Mouse (Mus musculus) liver, embryonic 11.5 days (tissue): Measurements from ENCODE around the gene H2al1b. TPM values are rescaled to one million over a fixed set of nuclear protein-coding genes. Genes with fewer than 3 reads are reported as not detected.
"Not testable (repeated sequence)": the region's sequence is repeated elsewhere in the genome, so short reads cannot be mapped to it uniquely, and the experiment has no call there.

Source experiments
- ATAC-seq: fragments of 200-750 bp; cut with Nextera tagmentation; replicated peaks from 2 replicates; pipeline ENCODE4 v1.8.0; 2017; ENCODE audit warnings: moderate number of reproducible peaks, mild to moderate bottlenecking, moderate TSS enrichment, moderate library complexity; ENCODE audit not compliant: low FRiP score
- DNase-seq: peaks from one replicate; pipeline ENCODE4 v3.0.0-alpha.2; 2017; ENCODE audit warnings: low spot score
- H3K27ac ChIP-seq: fragments of 300-500 bp; sonication (generic); 2 replicates; pipeline ENCODE4 v1.5.1; 2014; ENCODE audit warnings: mild to moderate bottlenecking, low read depth, low read length, control low read depth
- H3K27me3 ChIP-seq: fragments of 300-500 bp; sonication (generic); replicated peaks from 2 replicates; pipeline ENCODE4 v1.6.1; 2014; ENCODE audit warnings: low read length, mixed read lengths; ENCODE audit not compliant: control insufficient read depth, insufficient read depth
- H3K36me3 ChIP-seq: fragments of 300-500 bp; sonication (generic); 2 replicates; pipeline ENCODE4 v1.6.1; 2014; ENCODE audit warnings: mild to moderate bottlenecking, low read length, moderate library complexity, mixed read lengths; ENCODE audit not compliant: control insufficient read depth, insufficient read depth
- H3K4me1 ChIP-seq: fragments of 300-500 bp; sonication (generic); replicated peaks from 2 replicates; pipeline ENCODE4 v1.6.1; 2014; ENCODE audit warnings: low read length, mixed read lengths; ENCODE audit not compliant: control insufficient read depth, insufficient read depth
- H3K4me2 ChIP-seq: fragments of 300-500 bp; sonication (generic); 2 replicates; pipeline ENCODE4 v1.6.1; 2014; ENCODE audit warnings: mild to moderate bottlenecking, control low read depth, moderate library complexity
- H3K4me3 ChIP-seq: fragments of 300-500 bp; sonication (generic); 2 replicates; pipeline ENCODE4 v1.5.1; 2014; ENCODE audit warnings: low read depth, low read length, control low read depth
- H3K9ac ChIP-seq: fragments of 300-500 bp; sonication (generic); 2 replicates; pipeline ENCODE4 v1.6.1; 2014; ENCODE audit warnings: low read depth, low read length, control low read depth
- H3K9me3 ChIP-seq: fragments of 300-500 bp; sonication (generic); 2 replicates; pipeline ENCODE4 v1.6.1; 2016; ENCODE audit warnings: low read length, inconsistent platforms, mixed read lengths; ENCODE audit not compliant: control insufficient read depth
- WGBS: fragments of 180-500 bp; shearing (Covaris S2); extraction: QIAGEN DNeasy Blood & Tissue Kit; methylation state at CpG from one replicate; pipeline ENCODE4 v1.1.7; 2014; 5-methylcytosine and 5-hydroxymethylcytosine counted together
- polyA plus RNA-seq: library from polyadenylated mRNA; unstranded; fragments of >200 nt; fragmentation: Nextera tagmentation; extraction: Ambion mirVana; gene quantifications from 2 replicates; pipeline ENCODE4 v1.2.1, GENCODE M21; 2014

Gene H2al1b
- not detected in 2 replicates for polyA plus RNA-seq

DNA sequence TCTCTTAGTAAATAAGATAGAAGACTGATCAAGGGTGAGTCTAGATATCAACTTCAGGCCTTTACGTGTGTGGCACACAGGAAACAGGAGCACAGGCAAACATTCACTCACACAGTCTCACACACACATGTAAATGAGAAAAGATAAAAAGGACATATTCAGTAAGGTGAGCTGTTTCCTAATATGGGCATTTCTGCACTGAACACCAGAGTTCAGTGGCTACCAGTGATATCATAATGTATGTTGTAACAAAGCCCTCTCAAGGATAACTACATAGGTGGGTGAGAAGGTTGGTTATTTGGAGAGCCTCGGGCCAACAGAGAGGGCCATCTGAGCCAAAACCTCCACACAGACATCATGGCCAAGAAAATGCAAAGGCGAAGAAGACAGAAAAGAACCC lies at the start of gene H2al1b:
Gene H2al1b (plus strand): TSS at position 301 of the 400 bp plus-strand sequence.
- H3K9ac ChIP-seq, H3K4me2 ChIP-seq, H3K4me3 ChIP-seq, H3K27me3 ChIP-seq, H3K9me3 ChIP-seq, DNase-seq, ATAC-seq, H3K4me1 ChIP-seq, H3K27ac ChIP-seq, H3K36me3 ChIP-seq: not testable (repeated sequence)
- 91% methylated on average over 1 of the region's 3 CpGs for WGBS

GRCm38 (mm10) chrX:11254062-11254461 lies 48.2 kb upstream of the H2al1b start:
- H3K9me3 ChIP-seq, result no peaks in the 10 kb centered on the region
- H3K4me1 ChIP-seq, result no peaks in the 10 kb centered on the region
- no peaks in the 10 kb centered on the region for H3K36me3 ChIP-seq
- peaks cover 6% of the 10 kb centered on the region; the same call in 1 of the 2 replicates for H3K27me3 ChIP-seq
- H3K27ac ChIP-seq, result no peak overlapping the region
- DNase-seq (no peak), ATAC-seq (no peak)
- H3K4me3 ChIP-seq, result no peak overlapping the region
- 38% methylated on average over 5 of the region's 5 CpGs for WGBS
- no peak overlapping the region for H3K4me2 ChIP-seq
- H3K9ac ChIP-seq, result no peak overlapping the region

DNA sequence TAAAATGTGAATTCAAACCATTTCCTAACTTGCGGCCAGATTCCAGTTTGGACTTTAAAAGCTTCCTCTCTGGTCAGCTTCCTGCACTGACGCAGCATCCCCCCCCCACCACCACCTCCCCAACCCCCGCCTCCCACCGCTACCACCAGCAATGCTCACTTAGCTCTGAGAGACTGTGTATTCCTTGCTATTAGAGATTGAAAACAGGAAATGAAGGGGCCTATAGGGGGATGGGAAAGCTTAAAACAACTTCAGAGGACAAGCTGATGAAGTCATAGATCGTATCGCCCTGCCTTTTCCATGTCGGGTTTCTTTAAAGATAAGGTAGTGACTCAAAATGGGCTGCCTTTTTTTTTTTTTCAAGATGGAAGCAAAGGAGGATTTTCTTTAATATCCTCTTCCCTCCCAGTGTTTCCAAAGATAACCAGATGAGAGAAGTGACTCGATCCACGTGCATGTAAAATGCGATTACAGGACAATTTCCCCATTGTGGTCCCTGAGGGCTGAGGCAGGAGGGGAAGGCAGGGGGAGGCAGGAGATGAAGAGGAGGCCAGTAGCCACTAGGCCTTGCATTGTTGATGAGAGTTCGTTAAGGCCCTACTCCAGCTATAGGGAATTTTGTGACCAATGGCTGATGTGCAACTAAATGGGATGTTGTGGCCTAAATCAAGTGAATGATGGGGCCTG lies 47.6 kb upstream of the H2al1b start:
- ATAC-seq, result no peak

DNA sequence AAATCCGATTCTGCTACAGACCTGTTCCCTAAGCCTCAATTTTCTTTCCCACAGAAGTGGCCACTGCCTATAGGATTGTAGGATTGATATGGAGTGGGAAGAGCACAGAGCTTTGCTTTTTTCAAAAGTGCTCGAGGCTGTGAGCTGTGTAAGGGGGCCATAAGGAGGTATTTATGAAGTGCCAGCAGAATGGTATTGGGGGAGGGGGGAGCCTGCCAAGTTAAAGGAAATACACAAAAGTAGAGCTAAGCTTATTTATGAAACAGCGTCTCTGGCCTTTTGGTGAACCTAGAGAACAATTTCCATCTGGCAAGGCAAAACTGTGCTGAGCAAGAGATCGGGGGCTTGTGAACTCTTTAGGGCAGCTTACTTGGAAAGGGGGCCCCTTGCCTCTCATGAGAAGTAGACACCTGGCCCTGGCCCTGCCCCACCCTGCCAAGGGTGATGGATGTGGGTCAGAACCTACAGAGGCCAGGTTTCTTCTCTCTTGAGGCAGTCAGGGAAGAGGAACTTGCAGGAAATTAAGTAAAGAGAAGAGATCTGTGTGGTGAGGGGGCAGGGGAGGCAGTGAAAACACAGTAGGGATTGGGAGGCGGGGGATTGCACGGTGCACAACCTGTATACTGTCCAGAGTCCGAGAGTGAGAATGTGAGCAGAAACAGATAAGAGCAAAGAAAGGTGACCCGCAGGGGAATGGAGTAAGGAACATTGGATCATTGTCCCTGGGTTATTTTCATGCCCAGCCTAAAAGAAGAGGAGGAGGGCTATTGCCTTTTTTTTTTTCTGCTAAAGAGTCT lies 46.5 kb upstream of the H2al1b start:
- Histone ChIP-seq H3K9ac (no peak overlapping the region), H3K36me3 (no peaks in the 10 kb centered on the region), H3K4me3 (no peak overlapping the region), H3K27ac (no peak overlapping the region), H3K27me3 (peaks cover 3% of the 10 kb centered on the region; the same call in 1 of the 2 replicates), H3K4me2 (no peak overlapping the region), H3K9me3 (no peaks in the 10 kb centered on the region), H3K4me1 (no peaks in the 10 kb centered on the region)
- 56% methylated on average over 8 of the region's 8 CpGs for WGBS
- DNase-seq (no peak), ATAC-seq (no peak)

More for the DNA sequence above, 47.6 kb upstream of the H2al1b start:
- WGBS, result 38% methylated on average over 11 of the region's 11 CpGs
- DNase-seq, result no peak
- no peaks in the 10 kb centered on the region for H3K4me1 ChIP-seq
- no peaks in the 10 kb centered on the region for H3K9me3 ChIP-seq
- no peak overlapping the region for H3K4me3 ChIP-seq
- H3K27me3 ChIP-seq, result peaks cover 6% of the 10 kb centered on the region; the same call in 1 of the 2 replicates
- H3K4me2 ChIP-seq, result no peak overlapping the region
- no peak overlapping the region for H3K9ac ChIP-seq
- H3K27ac ChIP-seq, result no peak overlapping the region
- no peaks in the 10 kb centered on the region for H3K36me3 ChIP-seq

DNA sequence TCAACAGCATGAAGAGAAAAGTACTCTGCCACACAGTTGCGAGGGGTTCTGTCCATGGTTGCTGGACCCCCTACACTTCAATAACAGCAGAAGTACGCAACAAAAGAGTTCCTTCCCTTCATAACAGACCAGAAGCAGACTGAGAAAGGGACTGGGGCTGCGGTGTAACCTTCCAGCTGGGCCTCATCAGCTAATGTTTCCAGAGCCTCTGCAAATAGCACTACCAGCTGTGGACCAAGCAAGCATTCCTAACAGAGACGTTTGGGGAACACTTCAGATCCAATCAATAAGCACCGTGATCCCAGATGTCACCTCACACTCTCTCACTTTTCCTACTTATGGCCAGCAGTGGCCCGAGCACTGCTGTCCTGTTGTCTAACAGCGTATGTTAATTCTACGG lies 37.3 kb upstream of the H2al1b start:
- Histone ChIP-seq H3K9me3 (no peaks in the 10 kb centered on the region), H3K27me3 (peaks cover 7% of the 10 kb centered on the region), H3K27ac (no peak overlapping the region), H3K36me3 (no peaks in the 10 kb centered on the region), H3K4me1 (no peaks in the 10 kb centered on the region), H3K4me3 (no peak overlapping the region), H3K9ac (no peak overlapping the region), H3K4me2 (no peak overlapping the region)
- WGBS, result 79% methylated on average over 8 of the region's 8 CpGs
- DNase-seq (no peak), ATAC-seq (no peak)

DNA sequence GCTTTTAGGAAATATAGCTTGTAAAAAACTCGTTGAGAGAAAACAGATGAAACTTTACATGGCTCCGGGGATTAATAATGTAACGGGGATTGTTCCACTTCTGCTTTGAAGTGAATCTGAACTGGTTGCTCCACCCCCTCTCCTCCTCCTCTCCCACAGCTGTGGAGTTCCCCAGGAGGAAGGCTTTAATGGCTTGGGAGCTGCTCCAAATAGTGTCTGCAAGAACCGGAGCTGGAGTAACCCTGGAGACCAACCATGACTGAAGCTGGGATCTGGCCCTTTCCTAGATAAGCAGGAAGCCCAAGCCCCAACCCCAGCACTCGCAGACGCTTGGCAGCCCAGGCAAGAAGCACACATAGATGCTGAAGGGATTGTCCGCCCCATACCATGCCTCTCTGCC lies 34.4 kb upstream of the H2al1b start:
- Histone ChIP-seq H3K36me3 (no peaks in the 10 kb centered on the region), H3K4me2 (no peak overlapping the region), H3K4me3 (no peak overlapping the region), H3K9ac (no peak overlapping the region), H3K9me3 (no peaks in the 10 kb centered on the region), H3K27ac (no peak overlapping the region), H3K27me3 (peaks cover 7% of the 10 kb centered on the region), H3K4me1 (no peaks in the 10 kb centered on the region)
- ATAC-seq (no peak), DNase-seq (no peak)
- WGBS, result 58% methylated on average over 7 of the region's 7 CpGs

DNA sequence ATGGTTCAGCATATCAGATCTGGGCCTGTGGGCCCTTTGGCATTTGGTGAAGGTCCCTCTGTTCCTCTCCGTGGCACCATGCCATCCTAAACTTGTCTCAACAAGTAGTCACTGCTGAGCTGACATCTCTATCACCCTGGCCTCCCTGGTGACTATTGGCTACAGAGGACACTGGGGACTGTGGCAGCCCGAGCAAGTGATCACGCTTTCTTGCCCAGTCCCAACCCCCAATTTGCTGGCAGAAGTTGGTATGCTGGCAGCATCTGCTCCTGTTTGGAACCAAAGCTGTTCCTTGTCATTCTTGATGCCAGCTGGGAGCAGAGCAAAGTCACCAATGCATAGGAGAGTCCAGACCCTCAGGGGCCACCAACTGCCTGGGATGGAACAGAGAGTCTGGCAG lies 33.2 kb upstream of the H2al1b start:
- Histone ChIP-seq H3K9ac (no peak overlapping the region), H3K9me3 (no peaks in the 10 kb centered on the region), H3K4me3 (no peak overlapping the region), H3K36me3 (no peaks in the 10 kb centered on the region), H3K4me1 (no peaks in the 10 kb centered on the region), H3K27ac (no peak overlapping the region), H3K4me2 (no peak overlapping the region), H3K27me3 (peaks cover 7% of the 10 kb centered on the region)
- DNase-seq (no peak), ATAC-seq (no peak)
- WGBS, result 81% methylated on average over 3 of the region's 3 CpGs

- no peak overlapping the region for H3K4me3 ChIP-seq
- ATAC-seq, result no peak
- H3K27ac ChIP-seq, result no peak overlapping the region
- no peak for DNase-seq
- WGBS, result 80% methylated on average over 3 of the region's 3 CpGs
- no peak overlapping the region for H3K4me2 ChIP-seq
- no peaks in the 10 kb centered on the region for H3K4me1 ChIP-seq
- no peaks in the 10 kb centered on the region; the same call in 1 of the 2 replicates for H3K27me3 ChIP-seq
- no peak overlapping the region for H3K9ac ChIP-seq
- H3K36me3 ChIP-seq, result no peaks in the 10 kb centered on the region
- H3K9me3 ChIP-seq, result no peaks in the 10 kb centered on the region
Measured at GRCm38 (mm10) chrX:11273190-11273589, 29.0 kb upstream of the H2al1b start.
